Mouse (Mus musculus): ENCODE data around the gene Fbxo40. TPM values are rescaled to one million over a fixed set of nuclear protein-coding genes. Genes with fewer than 3 reads are reported as not detected.

Fbxo40 gene
- polyA plus RNA-seq, 1 experiment: 1.9 TPM

GRCm38 (mm10) chr16:37010370-37010769 is 20.1 kb upstream of the Fbxo40 start:
- DNase-seq: peak; percentile 43 to 62
- Histone ChIP-seq H3K27ac (ENCODE audit: insufficient read depth, low read length) (no peak overlapping the region), H3K4me1 (ENCODE audit: control insufficient read depth, insufficient read depth, low read length) (peaks cover 3% of the 10 kb centered on the region; the same call in 1 of the 2 replicates), H3K4me3 (replicated peaks; ENCODE audit: insufficient read depth, low read depth, low read length) (no peak overlapping the region), H3K27me3 (ENCODE audit: control insufficient read depth, insufficient read depth, low read length) (no peaks in the 10 kb centered on the region)
- WGBS: 37% methylated on average over 4 of the region's 4 CpGs
- TF ChIP-seq POLR2A (IDR thresholded peaks at IDR 0.05; ENCODE audit: borderline replicate concordance, insufficient read depth, low read length) (no peak), CTCF (IDR thresholded peaks at IDR 0.05; ENCODE audit: borderline replicate concordance, insufficient read depth, low read depth, low read length) (peak; percentile 53; the same call in 1 of the 2 replicates)

- Histone ChIP-seq H3K27me3 (ENCODE audit: control insufficient read depth, insufficient read depth, low read length) (no peaks in the 10 kb centered on the region), H3K27ac (ENCODE audit: insufficient read depth, low read length) (no peak overlapping the region), H3K4me1 (ENCODE audit: control insufficient read depth, insufficient read depth, low read length) (peaks cover 3% of the 10 kb centered on the region; the same call in 1 of the 2 replicates), H3K4me3 (replicated peaks; ENCODE audit: insufficient read depth, low read depth, low read length) (no peak overlapping the region)
- WGBS: 75% methylated on average over 6 of the region's 6 CpGs
- no peak for DNase-seq
- TF ChIP-seq POLR2A (IDR thresholded peaks at IDR 0.05; ENCODE audit: borderline replicate concordance, insufficient read depth, low read length): no peak
- no peak for TF ChIP-seq CTCF (IDR thresholded peaks at IDR 0.05; ENCODE audit: borderline replicate concordance, insufficient read depth, low read depth, low read length)
Measured at GRCm38 (mm10) chr16:37009262-37009661, 19.0 kb upstream of the Fbxo40 start.

DNA sequence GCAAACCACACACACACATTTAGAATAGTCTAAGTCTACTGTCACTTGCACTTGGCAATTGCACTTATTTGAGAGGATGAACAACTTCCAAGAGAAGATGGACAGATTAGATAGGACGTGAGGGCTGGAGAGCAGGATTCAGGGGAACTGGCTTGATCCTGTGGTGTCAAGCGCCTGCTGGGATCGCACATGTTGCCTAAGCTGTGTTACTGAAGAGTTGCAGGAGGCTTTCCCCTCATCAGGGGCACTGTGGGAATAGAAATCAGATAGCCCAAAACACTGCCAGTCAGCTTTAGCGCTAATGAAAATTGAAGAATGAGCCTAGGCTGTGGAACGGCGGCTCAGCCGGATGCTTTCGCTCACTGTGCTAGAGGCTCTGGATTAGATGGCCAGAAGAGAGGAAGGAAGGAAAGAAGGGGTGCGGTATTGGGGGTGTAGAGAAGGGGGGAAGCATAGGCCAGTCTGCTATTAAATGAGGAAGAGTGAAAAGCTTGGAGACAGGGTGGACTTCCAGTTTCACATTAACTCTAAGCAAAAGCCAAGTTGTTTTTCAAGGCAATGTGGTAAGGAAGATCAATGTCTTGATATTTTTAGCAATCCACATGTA is 9.2 kb upstream of the Fbxo40 start:
- Histone ChIP-seq H3K27me3 (ENCODE audit: control insufficient read depth, insufficient read depth, low read length) (no peaks in the 10 kb centered on the region), H3K4me3 (replicated peaks; ENCODE audit: insufficient read depth, low read depth, low read length) (no peak overlapping the region), H3K4me1 (ENCODE audit: control insufficient read depth, insufficient read depth, low read length) (no peaks in the 10 kb centered on the region), H3K27ac (ENCODE audit: insufficient read depth, low read length) (no peak overlapping the region)
- TF ChIP-seq CTCF (IDR thresholded peaks at IDR 0.05; ENCODE audit: borderline replicate concordance, insufficient read depth, low read depth, low read length): no peak
- no peak for TF ChIP-seq POLR2A (IDR thresholded peaks at IDR 0.05; ENCODE audit: borderline replicate concordance, insufficient read depth, low read length)
- peak; percentile 73 to 87 for DNase-seq
- 39% methylated on average over 9 of the region's 9 CpGs for WGBS

DNA sequence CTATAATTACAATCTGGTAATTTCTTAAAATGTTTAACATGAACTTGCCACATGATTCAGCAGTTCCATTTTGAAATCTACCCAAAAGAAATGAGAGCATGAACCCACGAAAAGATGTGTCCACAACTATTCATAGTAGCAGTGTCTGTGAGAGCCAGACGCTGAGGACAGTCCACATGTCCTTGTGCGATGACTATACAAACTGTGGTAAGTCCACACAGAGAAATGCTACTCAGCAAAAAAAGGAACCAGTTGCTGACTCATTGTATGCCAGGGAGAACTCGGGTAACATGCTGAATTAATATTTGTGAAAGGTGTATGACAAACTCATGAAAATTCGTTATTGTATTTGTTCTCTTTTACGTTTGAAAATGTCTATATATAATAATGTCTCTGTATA is 7.4 kb upstream of the Fbxo40 start:
- Histone ChIP-seq H3K27ac (ENCODE audit: insufficient read depth, low read length) (no peak overlapping the region), H3K4me3 (replicated peaks; ENCODE audit: insufficient read depth, low read depth, low read length) (no peak overlapping the region), H3K27me3 (ENCODE audit: control insufficient read depth, insufficient read depth, low read length) (no peaks in the 10 kb centered on the region), H3K4me1 (ENCODE audit: control insufficient read depth, insufficient read depth, low read length) (no peaks in the 10 kb centered on the region)
- 83% methylated on average over 6 of the region's 6 CpGs for WGBS
- TF ChIP-seq CTCF (IDR thresholded peaks at IDR 0.05; ENCODE audit: borderline replicate concordance, insufficient read depth, low read depth, low read length) (no peak), POLR2A (IDR thresholded peaks at IDR 0.05; ENCODE audit: borderline replicate concordance, insufficient read depth, low read length) (no peak)
- DNase-seq: no peak

DNA sequence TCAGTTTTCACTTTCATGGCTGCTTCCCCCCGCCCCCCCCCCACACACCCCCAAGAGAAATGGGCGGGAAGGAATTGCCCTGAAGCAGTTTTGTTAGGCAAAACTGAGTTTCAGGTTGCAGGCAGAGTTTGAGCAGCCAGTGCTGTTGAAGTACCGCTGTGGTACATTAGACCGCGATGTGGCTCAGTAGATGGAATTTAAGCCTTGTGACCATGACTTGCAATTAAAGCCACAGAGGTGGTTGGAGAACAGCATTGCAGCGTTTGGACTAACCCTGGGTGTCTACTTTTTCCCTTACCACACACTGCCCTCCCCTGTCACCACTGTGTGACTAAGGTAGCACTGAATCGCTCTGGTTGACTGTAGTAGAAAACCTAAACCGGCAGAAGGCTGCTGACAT is 774 bp downstream of the Fbxo40 start:
- 70% methylated on average over 8 of the region's 8 CpGs for WGBS
- no peaks in the 10 kb centered on the region for H3K27me3 ChIP-seq (ENCODE audit: control insufficient read depth, insufficient read depth, low read length)
- TF ChIP-seq POLR2A (IDR thresholded peaks at IDR 0.05; ENCODE audit: borderline replicate concordance, insufficient read depth, low read length) (no peak), CTCF (IDR thresholded peaks at IDR 0.05; ENCODE audit: borderline replicate concordance, insufficient read depth, low read depth, low read length) (no peak)
- H3K27ac ChIP-seq (ENCODE audit: insufficient read depth, low read length): no peak overlapping the region
- no peaks in the 10 kb centered on the region for H3K4me1 ChIP-seq (ENCODE audit: control insufficient read depth, insufficient read depth, low read length)
- DNase-seq: no peak
- no peak overlapping the region for H3K4me3 ChIP-seq (replicated peaks; ENCODE audit: insufficient read depth, low read depth, low read length)

DNA sequence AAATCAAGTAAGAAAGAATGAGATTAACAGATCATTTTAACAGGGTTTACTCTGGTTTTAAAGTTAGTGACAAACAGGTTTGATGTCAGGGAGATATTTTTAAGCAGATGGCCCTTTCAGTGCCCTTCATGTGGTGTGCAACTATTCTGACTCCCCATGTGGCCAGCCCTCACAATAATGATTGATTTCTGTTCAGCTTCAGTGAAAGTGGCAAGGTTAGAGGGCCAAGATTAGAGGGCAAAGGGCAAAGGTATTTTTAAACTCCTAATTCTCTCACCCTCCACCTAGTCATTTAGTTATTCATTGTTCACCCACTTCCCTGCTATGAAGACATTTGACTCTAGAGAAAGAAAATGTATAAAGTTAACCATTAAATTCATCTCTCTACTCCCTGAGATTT is 2.2 kb downstream of the Fbxo40 start:
- Histone ChIP-seq H3K27ac (ENCODE audit: insufficient read depth, low read length) (no peak overlapping the region), H3K27me3 (ENCODE audit: control insufficient read depth, insufficient read depth, low read length) (no peaks in the 10 kb centered on the region), H3K4me1 (ENCODE audit: control insufficient read depth, insufficient read depth, low read length) (no peaks in the 10 kb centered on the region), H3K4me3 (replicated peaks; ENCODE audit: insufficient read depth, low read depth, low read length) (no peak overlapping the region)
- no peak for DNase-seq
- TF ChIP-seq POLR2A (IDR thresholded peaks at IDR 0.05; ENCODE audit: borderline replicate concordance, insufficient read depth, low read length) (no peak), CTCF (IDR thresholded peaks at IDR 0.05; ENCODE audit: borderline replicate concordance, insufficient read depth, low read depth, low read length) (no peak)

- no peak for DNase-seq
- no peak overlapping the region for H3K4me3 ChIP-seq (replicated peaks; ENCODE audit: insufficient read depth, low read depth, low read length)
- TF ChIP-seq POLR2A (IDR thresholded peaks at IDR 0.05; ENCODE audit: borderline replicate concordance, insufficient read depth, low read length) (no peak), CTCF (IDR thresholded peaks at IDR 0.05; ENCODE audit: borderline replicate concordance, insufficient read depth, low read depth, low read length) (no peak)
- WGBS: 60% methylated on average over 2 of the region's 2 CpGs
- H3K27ac ChIP-seq (ENCODE audit: insufficient read depth, low read length): no peak overlapping the region
- H3K4me1 ChIP-seq (ENCODE audit: control insufficient read depth, insufficient read depth, low read length): no peaks in the 10 kb centered on the region
- H3K27me3 ChIP-seq (ENCODE audit: control insufficient read depth, insufficient read depth, low read length): no peaks in the 10 kb centered on the region
Measured at GRCm38 (mm10) chr16:36987399-36987798, 2.9 kb downstream of the Fbxo40 start.

GRCm38 (mm10) chr16:36985636-36986042 is 4.6 kb downstream of the Fbxo40 start:
- no peaks in the 10 kb centered on the region for H3K27me3 ChIP-seq (ENCODE audit: control insufficient read depth, insufficient read depth, low read length)
- TF ChIP-seq CTCF (IDR thresholded peaks at IDR 0.05; ENCODE audit: borderline replicate concordance, insufficient read depth, low read depth, low read length) (no peak), POLR2A (IDR thresholded peaks at IDR 0.05; ENCODE audit: borderline replicate concordance, insufficient read depth, low read length) (no peak)
- no peak overlapping the region for H3K27ac ChIP-seq (ENCODE audit: insufficient read depth, low read length)
- DNase-seq: no peak
- no peak overlapping the region for H3K4me3 ChIP-seq (replicated peaks; ENCODE audit: insufficient read depth, low read depth, low read length)
- WGBS: 62% methylated on average over 5 of the region's 5 CpGs
- no peaks in the 10 kb centered on the region for H3K4me1 ChIP-seq (ENCODE audit: control insufficient read depth, insufficient read depth, low read length)
